Mouse (Mus musculus): ENCODE measurements around the gene Eif4enif1. TPM values are rescaled to one million over a fixed set of nuclear protein-coding genes. Genes with fewer than 3 reads are reported as not detected.

Eif4enif1 gene
- total RNA-seq, 2 experiments from 2014 or later = 47.9 to 55.2 TPM

Other genes with a start within 250 kb of the Eif4enif1 start
- gene Sfi1, start 8.9 kb upstream of the Eif4enif1 start, total RNA-seq (2021) = 10 to 100 TPM; 47.9 to 50.9 TPM
- 100 to 1,000 TPM; 100 to 113 TPM for gene Drg1, start 64.0 kb downstream of the Eif4enif1 start, total RNA-seq (2021)
- 10 to 100 TPM; 25.5 to 37.1 TPM for gene Patz1, start 86.5 kb downstream of the Eif4enif1 start, total RNA-seq (2021)
- 10 to 100 TPM in 1 of 2 experiments, 1 to 10 TPM in 1; 8.0 to 12.7 TPM for gene Pik3ip1, start 128.0 kb downstream of the Eif4enif1 start, total RNA-seq (2021)
- 10 to 100 TPM; 15.6 to 25.4 TPM for gene Limk2, start 206.8 kb downstream of the Eif4enif1 start, total RNA-seq (2021)
- 10 to 100 TPM; 30.8 to 42.9 TPM for gene Rnf185, start 250.0 kb downstream of the Eif4enif1 start, total RNA-seq (2021)

Data from adrenal gland, postnatal 36 days (tissue).